Mouse (Mus musculus) megakaryocyte, adult 5-6 weeks (primary cell): ENCODE results near the gene Olfr143. TPM values are rescaled to one million over a fixed set of nuclear protein-coding genes. Genes with fewer than 3 reads are reported as not detected.

Experiments
- ATAC-seq: 2 replicates; pipeline ENCODE4 v1.8.0; 2016; ENCODE audit warnings: mild to moderate bottlenecking, inconsistent platforms; ENCODE audit not compliant: poor library complexity, severe bottlenecking
- total RNA-seq, 2 experiments: library from RNA; stranded (forward) in 1 of 2; stranded (reverse) in 1 of 2; fragments of 153-499, 151-499 nt in 1 of 2; fragments of 221-1000, 200-1000 nt in 1 of 2; gene quantifications; 2 replicates each; pipeline versions ENCODE4 v1.2.3 to v1.2.4; 2015 to 2017

Olfr143 gene
- not detected in 2 replicates for total RNA-seq (2015)
- total RNA-seq (2017): not detected in 2 replicates

- ATAC-seq: no peak
Observed at GRCm38 (mm10) chr9:38252474-38252873, at the start of gene Olfr143. Gene Olfr143, plus strand, starts transcription at chr9:38252774.

- no peak for ATAC-seq
Observed at GRCm38 (mm10) chr9:38208065-38208464, 44.5 kb upstream of the Olfr143 start, which contains the start of gene Olfr893. Gene Olfr893, plus strand, starts transcription at chr9:38208365.

- no peak for ATAC-seq
Observed at GRCm38 (mm10) chr9:38217755-38218154, 34.8 kb upstream of the Olfr143 start, which contains the start of gene Olfr894. Gene Olfr894, plus strand, starts transcription at chr9:38218055.

DNA sequence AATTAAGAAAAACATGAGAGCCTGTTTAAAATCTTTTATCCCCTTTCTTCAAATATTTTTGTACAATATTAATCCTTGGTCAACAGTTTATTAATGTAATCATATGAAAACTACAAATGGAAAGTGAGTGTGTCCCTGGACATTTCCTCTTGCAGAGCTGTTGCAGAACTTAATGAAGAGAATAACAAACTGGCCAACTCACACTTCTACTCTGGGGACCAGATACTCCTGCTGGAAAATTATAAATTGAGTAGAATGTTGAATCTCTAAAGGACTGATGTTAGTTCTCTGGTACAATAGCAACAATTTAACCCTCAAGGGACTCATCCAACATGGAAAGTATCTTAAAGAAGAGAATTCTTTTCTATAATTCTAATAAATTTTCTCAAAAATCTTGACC, 15.0 kb downstream of the Olfr143 start, which contains the start of gene Olfr895:
Olfr895 (plus strand) TSS at position 301 of the 400 bp plus-strand sequence.
- no peak for ATAC-seq

DNA sequence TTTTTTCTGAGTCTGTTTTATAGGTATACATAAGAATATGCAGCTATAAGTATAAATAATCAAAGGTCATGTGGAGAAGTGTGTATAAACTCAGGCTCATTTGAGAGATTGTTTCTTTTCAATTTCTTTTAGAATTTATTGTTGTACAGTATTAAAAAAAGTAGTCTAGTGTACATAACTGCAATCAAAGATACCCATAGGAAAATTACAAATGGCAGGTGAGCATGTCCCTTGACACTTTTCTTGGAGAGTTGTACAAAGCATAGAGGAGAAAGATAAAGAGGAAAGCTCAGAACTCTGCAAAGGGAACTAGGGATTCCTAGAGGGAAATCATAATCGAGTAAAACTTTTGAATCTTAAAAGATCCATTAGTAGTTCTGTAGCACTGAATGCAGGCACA, 38.2 kb downstream of the Olfr143 start, which contains the start of gene Olfr896-ps1:
Olfr896-ps1 (plus strand) TSS at position 301 of the 400 bp plus-strand sequence.
- no peak for ATAC-seq

Other genes with a start within 250 kb of the Olfr143 start
- gene Olfr883, start 227.0 kb upstream of the Olfr143 start, total RNA-seq (2015): not detected in 2 replicates
- gene Olfr883, start 227.0 kb upstream of the Olfr143 start, total RNA-seq (2017): not detected in 2 replicates
- not detected in 2 replicates for gene Olfr884, start 206.2 kb upstream of the Olfr143 start, total RNA-seq (2015)
- not detected in 2 replicates for gene Olfr884, start 206.2 kb upstream of the Olfr143 start, total RNA-seq (2017)
- gene Olfr885, start 191.5 kb upstream of the Olfr143 start, total RNA-seq (2015): not detected in 2 replicates
- gene Olfr885, start 191.5 kb upstream of the Olfr143 start, total RNA-seq (2017): not detected in 2 replicates
- gene Olfr887, start 168.7 kb upstream of the Olfr143 start, total RNA-seq (2015): not detected in 2 replicates
- gene Olfr887, start 168.7 kb upstream of the Olfr143 start, total RNA-seq (2017): not detected in 2 replicates
- gene Olfr888, start 144.6 kb upstream of the Olfr143 start, total RNA-seq (2015): not detected in 2 replicates
- gene Olfr888, start 144.6 kb upstream of the Olfr143 start, total RNA-seq (2017): not detected in 2 replicates
- not detected in 2 replicates for gene Olfr889, start 137.6 kb upstream of the Olfr143 start, total RNA-seq (2015)
- not detected in 2 replicates for gene Olfr889, start 137.6 kb upstream of the Olfr143 start, total RNA-seq (2017)
- gene Olfr890, start 110.3 kb upstream of the Olfr143 start, total RNA-seq (2015): not detected in 2 replicates
- gene Olfr890, start 110.3 kb upstream of the Olfr143 start, total RNA-seq (2017): not detected in 2 replicates
- not detected in 2 replicates for gene Olfr891, start 72.0 kb upstream of the Olfr143 start, total RNA-seq (2015)
- gene Olfr891, start 72.0 kb upstream of the Olfr143 start, total RNA-seq (2017): not detected in 2 replicates
- gene Olfr893, start 44.4 kb upstream of the Olfr143 start, total RNA-seq (2015): not detected in 2 replicates
- gene Olfr893, start 44.4 kb upstream of the Olfr143 start, total RNA-seq (2017): not detected in 2 replicates
- gene Olfr894, start 34.7 kb upstream of the Olfr143 start, total RNA-seq (2015): not detected in 2 replicates
- not detected in 2 replicates for gene Olfr894, start 34.7 kb upstream of the Olfr143 start, total RNA-seq (2017)
- not detected in 2 replicates for gene Olfr895, start 15.1 kb downstream of the Olfr143 start, total RNA-seq (2015)
- gene Olfr895, start 15.1 kb downstream of the Olfr143 start, total RNA-seq (2017): not detected in 2 replicates
- gene Olfr896-ps1, start 38.3 kb downstream of the Olfr143 start, total RNA-seq (2015): not detected in 2 replicates
- gene Olfr896-ps1, start 38.3 kb downstream of the Olfr143 start, total RNA-seq (2017): not detected in 2 replicates
- not detected in 2 replicates for gene Olfr25, start 76.3 kb downstream of the Olfr143 start, total RNA-seq (2015)
- not detected in 2 replicates for gene Olfr25, start 76.3 kb downstream of the Olfr143 start, total RNA-seq (2017)
- gene Olfr898, start 95.6 kb downstream of the Olfr143 start, total RNA-seq (2015): not detected in 2 replicates
- not detected in 2 replicates for gene Olfr898, start 95.6 kb downstream of the Olfr143 start, total RNA-seq (2017)
- gene Olfr250, start 114.1 kb downstream of the Olfr143 start, total RNA-seq (2015): not detected in 2 replicates
- not detected in 2 replicates for gene Olfr250, start 114.1 kb downstream of the Olfr143 start, total RNA-seq (2017)
- not detected in 2 replicates for gene Olfr251, start 124.3 kb downstream of the Olfr143 start, total RNA-seq (2015)
- not detected in 2 replicates for gene Olfr251, start 124.3 kb downstream of the Olfr143 start, total RNA-seq (2017)
- not detected in 2 replicates for gene Olfr147, start 148.9 kb downstream of the Olfr143 start, total RNA-seq (2015)
- gene Olfr147, start 148.9 kb downstream of the Olfr143 start, total RNA-seq (2017): not detected in 2 replicates
- not detected in 2 replicates for gene Olfr901, start 176.7 kb downstream of the Olfr143 start, total RNA-seq (2015)
- not detected in 2 replicates for gene Olfr901, start 176.7 kb downstream of the Olfr143 start, total RNA-seq (2017)
- gene Olfr902, start 194.9 kb downstream of the Olfr143 start, total RNA-seq (2015): not detected in 2 replicates
- not detected in 2 replicates for gene Olfr902, start 194.9 kb downstream of the Olfr143 start, total RNA-seq (2017)
- gene Olfr904, start 210.4 kb downstream of the Olfr143 start, total RNA-seq (2015): not detected in 2 replicates
- not detected in 2 replicates for gene Olfr904, start 210.4 kb downstream of the Olfr143 start, total RNA-seq (2017)
- gene Olfr905, start 218.3 kb downstream of the Olfr143 start, total RNA-seq (2015): not detected in 2 replicates
- gene Olfr905, start 218.3 kb downstream of the Olfr143 start, total RNA-seq (2017): not detected in 2 replicates
- gene Olfr906, start 234.3 kb downstream of the Olfr143 start, total RNA-seq (2015): not detected in 2 replicates
- not detected in 2 replicates for gene Olfr906, start 234.3 kb downstream of the Olfr143 start, total RNA-seq (2017)
- not detected in 2 replicates for gene Olfr907, start 243.0 kb downstream of the Olfr143 start, total RNA-seq (2015)
- not detected in 2 replicates for gene Olfr907, start 243.0 kb downstream of the Olfr143 start, total RNA-seq (2017)